Mouse (Mus musculus): ENCODE measurements around the gene Mdfi.

Gene Mdfi

GRCm38 (mm10) chr17:47802806-47803205 lies 31.7 kb downstream of the Mdfi start:
- in situ Hi-C loops (cut with MboI): no loop called here

GRCm38 (mm10) chr17:47797383-47797782 lies 37.1 kb downstream of the Mdfi start:
- in situ Hi-C loops (cut with MboI): no loop called here

GRCm38 (mm10) chr17:47796968-47797367 lies 37.5 kb downstream of the Mdfi start:
- in situ Hi-C loops (cut with MboI): no loop called here

DNA sequence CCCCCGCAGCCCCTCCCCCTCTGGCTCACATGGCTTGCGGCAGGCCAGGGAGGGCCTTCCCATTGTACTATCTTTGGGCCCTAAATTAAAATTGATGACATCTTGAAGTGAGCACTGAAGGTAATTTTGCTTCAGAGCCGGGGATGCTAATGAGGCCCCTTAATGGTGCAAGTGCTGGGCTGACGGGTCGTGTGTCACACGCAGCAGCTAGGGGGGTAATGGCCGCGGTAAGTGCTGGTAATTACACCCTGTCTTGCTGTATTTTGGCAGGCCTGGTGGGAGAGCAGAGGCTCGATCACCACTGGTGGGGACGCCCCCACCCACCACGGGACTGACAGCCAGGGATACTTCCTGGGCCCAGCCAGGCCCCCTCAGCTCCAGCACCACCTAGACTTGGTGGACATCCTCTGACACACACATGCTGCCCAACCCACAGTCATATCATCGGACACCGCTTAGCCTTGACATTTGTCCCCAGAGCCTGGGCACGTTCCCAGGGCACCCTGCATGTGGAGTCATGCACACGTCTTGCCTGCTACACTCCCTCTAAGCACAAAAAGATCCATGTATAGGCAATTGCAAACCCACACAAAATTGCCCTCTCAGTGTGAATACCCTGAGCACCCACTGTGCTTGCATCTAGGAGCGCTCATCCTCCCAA lies 38.2 kb downstream of the Mdfi start:
- in situ Hi-C loops (cut with MboI): no loop called here

DNA sequence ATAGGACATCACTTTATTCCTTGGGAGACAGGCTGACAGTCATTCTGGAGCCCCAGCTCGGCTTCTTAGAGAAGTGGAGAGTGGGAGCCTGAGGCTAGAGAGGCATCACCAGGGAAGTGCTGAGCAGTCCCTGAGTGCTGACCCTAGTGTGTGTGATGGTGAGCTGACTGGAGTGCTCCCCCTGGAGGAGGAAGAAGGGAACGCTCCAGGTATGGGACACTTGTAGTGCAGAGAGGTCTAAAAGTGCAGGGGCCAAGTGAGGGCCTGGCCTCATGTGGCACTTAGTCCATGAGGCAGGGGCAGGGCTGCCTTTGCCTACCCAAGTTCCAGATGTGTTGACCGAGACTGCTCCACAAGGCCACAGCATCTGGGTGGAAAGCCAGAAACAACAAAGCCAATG lies 39.0 kb downstream of the Mdfi start:
- in situ Hi-C loops (cut with MboI): no loop called here

DNA sequence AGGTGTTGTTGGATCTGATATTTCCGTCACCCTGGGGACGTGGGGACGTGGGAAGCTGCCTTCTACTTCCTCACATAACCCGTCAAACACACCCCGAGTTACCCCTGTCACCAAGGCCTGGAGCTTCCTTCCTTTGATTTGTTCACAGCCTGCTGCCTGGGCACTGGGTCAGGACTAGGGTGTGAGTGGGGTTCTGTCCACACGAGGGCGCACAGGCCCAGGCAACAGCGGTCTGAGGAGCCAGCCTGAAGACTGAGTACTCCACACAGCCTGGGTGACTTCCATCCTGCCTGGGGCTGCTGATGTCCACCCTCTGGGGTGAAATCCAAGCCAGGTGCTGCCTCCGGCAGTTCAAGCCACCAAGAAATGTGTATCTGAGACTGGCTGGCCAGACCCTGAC lies 41.1 kb downstream of the Mdfi start:
- in situ Hi-C loops (cut with MboI): no loop called here

DNA sequence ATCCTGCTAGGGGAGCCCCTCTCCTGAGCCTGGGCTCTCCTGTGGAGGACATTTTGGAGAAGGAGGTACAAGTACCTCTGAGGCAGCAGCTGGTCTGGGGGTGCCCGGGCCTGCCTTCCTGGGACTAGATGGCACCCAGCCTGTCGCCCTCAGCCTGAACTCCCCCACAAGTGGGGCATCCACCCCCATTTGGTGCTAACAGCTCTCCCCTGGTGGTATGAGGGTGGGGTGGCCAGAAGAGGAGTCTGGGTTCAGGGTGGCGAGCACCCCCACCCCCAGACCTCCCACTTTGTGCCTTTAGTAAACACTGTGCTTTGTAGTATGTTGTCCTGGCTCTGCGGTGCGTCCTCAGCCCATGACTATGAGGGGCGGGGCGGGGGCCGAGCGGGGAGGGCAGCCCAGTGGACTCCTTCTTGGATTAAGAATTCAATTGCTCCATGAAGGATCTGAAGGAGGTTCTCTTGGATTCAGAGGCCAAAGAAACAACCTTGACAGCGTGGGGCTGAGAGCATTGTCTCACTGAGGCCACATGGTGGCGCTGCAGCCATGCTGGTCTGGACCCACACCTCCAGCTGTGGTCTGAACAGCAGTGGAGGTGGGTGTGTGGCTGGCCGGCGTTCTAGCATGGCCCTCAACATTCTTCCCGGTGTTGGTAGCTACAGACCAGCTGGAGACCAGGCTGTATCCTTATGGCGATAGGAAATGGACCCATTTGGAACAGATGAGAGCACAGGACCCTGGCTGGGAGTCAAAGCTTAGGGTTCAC lies 42.2 kb downstream of the Mdfi start:
- in situ Hi-C loops (cut with MboI): no loop called here

DNA sequence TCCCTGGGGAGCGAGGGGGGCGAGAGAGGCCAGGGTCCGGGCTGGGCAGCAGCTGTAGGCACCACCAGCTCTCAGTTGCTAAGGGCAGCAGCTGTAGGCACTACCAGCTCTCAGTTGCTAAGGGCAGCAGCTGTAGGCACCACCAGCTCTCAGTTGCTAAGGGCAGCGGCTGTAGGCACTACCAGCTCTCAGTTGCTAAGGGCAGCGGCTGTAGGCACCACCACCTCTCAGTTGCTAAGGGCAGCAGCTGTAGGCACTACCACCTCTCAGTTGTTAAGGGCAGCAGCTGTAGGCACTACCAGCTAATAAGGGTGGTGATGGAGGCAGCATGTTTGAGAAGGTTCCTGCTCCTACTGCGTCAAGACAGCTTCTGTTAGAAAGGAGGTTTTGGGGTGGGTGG lies 45.5 kb downstream of the Mdfi start:
- in situ Hi-C loops (cut with MboI): no loop called here

DNA sequence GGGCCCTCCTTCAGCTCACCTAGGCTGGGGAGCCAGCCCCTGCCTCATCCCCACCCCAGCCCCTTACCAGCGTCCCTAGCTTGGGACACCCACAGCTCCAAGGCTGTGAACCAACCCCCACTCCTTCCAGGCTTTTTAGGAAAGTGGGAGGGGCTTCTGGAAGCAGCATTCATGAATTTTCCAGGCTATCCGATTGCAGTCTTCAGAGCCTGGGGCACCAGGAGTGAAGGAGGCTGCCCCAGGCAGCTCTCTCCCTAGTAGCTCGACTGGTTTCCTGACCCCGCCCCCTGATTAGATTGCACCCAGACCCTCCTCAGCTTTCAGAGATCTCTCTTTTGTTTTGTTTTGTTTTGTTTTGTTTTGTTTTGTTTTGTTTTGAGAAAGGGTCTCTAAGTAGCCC lies 46.2 kb downstream of the Mdfi start:
- in situ Hi-C loops (cut with MboI): no loop called here

DNA sequence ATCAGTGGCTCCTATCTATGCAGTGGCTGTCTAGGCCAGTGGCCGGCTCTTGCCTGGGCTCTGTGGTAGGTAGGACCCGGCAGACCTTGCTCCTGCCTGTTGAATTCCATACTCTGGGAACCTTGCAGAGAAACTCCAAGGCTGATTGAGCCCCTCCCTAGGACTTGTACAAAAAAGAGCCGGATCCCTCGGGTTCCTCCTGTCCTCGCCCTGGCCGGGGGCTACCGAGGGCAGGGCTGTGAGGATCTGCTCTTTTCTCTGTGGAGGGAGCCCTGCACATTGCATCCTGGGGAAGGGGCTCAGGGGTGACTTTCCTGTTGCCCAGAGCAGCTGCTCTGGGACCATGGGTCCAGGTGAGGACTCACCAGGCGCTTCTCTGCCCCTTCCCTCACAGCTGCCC lies 46.9 kb downstream of the Mdfi start:
- in situ Hi-C loops (cut with MboI): no loop called here

- in situ Hi-C loops (cut with MboI): no loop called here
Observed at GRCm38 (mm10) chr17:47784411-47784810, 50.1 kb downstream of the Mdfi start.

- in situ Hi-C loops (cut with MboI): no loop called here
Observed at GRCm38 (mm10) chr17:47783445-47784223, 50.9 kb downstream of the Mdfi start.

- in situ Hi-C loops (cut with MboI): no loop called here
Observed at GRCm38 (mm10) chr17:47782486-47782885, 52.0 kb downstream of the Mdfi start.

DNA sequence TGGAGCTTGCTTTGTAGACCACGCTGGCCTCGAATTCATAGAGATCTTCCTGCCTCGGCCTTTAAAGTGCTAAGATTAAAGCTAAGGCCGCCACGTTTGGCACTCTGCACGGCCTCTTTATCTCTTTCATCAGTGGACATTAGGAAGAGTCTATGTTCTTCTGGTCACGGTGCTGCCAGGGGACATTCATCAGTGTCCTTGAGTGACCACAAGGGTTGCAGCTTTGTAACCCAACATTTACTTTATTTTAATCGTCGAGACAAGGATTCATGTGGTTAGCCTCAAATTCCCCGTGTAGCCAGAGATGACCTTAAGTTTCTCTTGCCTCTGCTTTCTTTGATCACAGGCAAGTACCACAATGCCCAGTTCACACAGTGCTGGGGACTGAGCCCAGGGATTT lies 54.0 kb downstream of the Mdfi start:
- in situ Hi-C loops (cut with MboI): no loop called here

DNA sequence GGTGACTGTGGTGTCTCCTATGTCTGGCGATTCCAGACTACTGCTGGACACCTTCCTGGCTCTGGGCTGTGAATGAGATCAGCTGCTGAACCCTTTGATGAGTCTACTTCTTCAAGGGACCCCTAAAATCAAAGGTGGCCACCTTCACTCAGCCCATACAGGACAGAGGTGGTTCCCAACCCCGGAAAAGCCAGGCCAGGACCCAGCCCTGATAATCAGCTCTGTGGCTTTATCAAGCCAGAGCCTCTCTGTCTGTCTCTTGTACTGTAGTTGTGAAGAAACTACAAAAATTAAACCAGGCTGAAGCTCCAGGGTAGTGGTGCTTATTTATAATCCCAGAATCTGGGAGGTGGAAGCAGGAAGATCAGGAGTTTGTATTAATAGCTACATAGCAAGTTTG lies 57.4 kb downstream of the Mdfi start:
- in situ Hi-C loops (cut with MboI): no loop called here

DNA sequence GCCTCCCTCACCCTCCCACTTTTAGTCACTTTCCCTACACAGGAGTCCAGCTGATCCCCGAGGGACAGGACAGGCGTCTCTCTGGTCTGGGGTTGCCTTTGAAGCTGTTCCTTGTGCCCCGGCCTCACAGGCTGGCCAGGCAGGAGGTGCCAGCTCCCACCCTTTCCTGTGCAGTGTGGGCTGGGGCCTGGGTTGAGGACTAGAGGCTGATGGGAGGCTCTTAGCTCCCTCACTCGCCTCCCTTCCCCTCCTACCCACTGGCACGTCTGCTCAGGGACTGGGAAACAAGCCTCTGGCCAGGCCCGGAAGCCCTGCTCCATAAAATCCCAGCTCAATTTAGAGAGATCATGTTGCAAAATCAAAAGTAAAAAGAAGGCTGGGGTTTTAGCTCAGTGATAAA lies 60.9 kb downstream of the Mdfi start:
- in situ Hi-C loops (cut with MboI): no loop called here

DNA sequence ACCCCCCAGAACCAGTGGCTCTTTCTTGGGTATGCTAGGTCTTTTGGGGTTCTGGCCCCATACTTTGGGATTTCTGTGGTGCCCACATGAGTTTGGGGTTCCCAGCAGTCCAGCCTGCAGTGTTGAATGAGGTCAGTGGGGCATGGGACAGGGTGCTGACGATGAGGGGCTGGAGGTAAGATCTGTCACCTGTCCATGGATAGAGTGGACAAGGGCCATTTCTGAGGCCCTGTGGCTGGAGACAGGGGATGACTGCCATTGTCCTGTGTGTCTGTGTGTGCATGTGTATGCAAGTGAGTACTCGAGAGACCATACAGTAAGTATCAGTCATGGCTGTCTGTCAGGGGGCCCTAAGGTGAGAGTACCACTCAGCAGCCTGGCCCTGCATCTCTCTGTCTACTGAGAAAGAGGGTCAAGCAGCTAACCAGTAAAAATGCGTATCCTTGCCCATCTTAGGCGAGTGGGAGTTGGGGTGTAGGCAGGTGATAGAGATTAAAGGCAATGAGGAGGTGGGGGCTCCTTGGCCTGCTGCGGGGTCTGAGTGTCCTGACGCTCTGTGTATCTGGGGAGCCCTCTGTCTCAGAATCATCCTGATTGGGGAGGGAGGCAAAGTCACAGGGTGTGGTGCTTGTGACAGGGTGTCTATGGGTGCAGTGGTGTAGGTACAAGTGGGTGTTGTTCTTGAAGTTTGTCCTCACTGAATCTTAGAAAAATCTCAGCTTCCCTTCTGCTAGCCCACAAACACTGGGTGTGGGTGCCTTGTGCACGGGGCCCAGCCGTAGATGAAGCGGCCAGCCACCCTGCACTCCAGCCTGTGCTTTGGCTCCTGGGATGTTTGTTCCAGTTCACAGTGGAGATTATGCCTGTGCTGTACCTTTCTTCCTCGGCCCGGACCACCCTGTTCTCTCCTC lies 64.8 kb downstream of the Mdfi start:
- in situ Hi-C loops (cut with MboI): no loop called here

- in situ Hi-C loops (cut with MboI): no loop called here
Observed at GRCm38 (mm10) chr17:47768707-47769276, 65.7 kb downstream of the Mdfi start.

GRCm38 (mm10) chr17:47767456-47768141 lies 66.9 kb downstream of the Mdfi start:
- in situ Hi-C loops (cut with MboI): no loop called here

DNA sequence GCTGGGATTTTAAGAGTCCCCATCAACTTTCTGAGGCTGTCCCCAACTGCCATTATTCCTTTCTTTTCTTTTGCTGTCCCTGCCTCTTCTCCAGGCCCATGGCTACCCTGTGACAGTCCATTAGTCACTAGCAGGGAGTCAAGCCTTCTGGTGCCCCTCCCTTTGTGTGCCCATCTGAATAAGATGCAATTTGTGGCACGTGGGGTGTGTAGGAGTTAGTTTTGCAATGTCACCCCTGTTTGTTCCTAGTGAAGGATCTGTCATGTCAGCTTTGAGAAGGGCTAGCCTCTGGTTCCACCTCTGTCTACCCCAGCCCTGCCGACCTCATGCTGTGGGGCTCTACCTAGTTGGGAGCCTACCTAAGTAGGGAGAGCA lies 67.4 kb downstream of the Mdfi start:
- in situ Hi-C loops (cut with MboI): no loop called here
